Mouse (Mus musculus) bone marrow, adult 2 months (tissue): ENCODE data around the gene Epb41l3. TPM values are rescaled to one million over a fixed set of nuclear protein-coding genes. Genes with fewer than 3 reads are reported as not detected.

Experiments
- H3K27ac ChIP-seq: fragments of 200-500 bp; 2 replicates; pipeline ENCODE4 v1.5.1; 2012; ENCODE audit warnings: low read depth, mild to moderate bottlenecking, control low read depth, inconsistent platforms, low read length; ENCODE audit not compliant: control insufficient read depth, poor library complexity, insufficient read depth
- H3K4me1 ChIP-seq: fragments of 200-500 bp; 2 replicates; pipeline ENCODE4 v1.6.1; 2011; ENCODE audit warnings: low read length; ENCODE audit not compliant: control insufficient read depth, insufficient read depth
- H3K4me3 ChIP-seq: fragments of 200-500 bp; replicated peaks from 2 replicates; pipeline ENCODE3; 2011; ENCODE audit warnings: mild to moderate bottlenecking, low read depth, low read length, control low read depth; ENCODE audit not compliant: control insufficient read depth
- CTCF ChIP-seq: fragments of 200-500 bp; IDR thresholded peaks from 2 replicates; pipeline ENCODE4 v1.5.1; 2011; ENCODE audit warnings: low read length, control low read depth; ENCODE audit not compliant: control insufficient read depth, insufficient read depth
- POLR2A ChIP-seq: fragments of 200-500 bp; IDR thresholded peaks from 2 replicates; pipeline ENCODE4 v1.6.1; 2011; ENCODE audit warnings: low read depth, mild to moderate bottlenecking, control low read depth, low read length, borderline replicate concordance; ENCODE audit not compliant: control insufficient read depth
- WGBS: fragments of 180-500 bp; shearing (Covaris S2); methylation state at CpG from one replicate; pipeline ENCODE4 v1.1.7; 2018; 5-methylcytosine and 5-hydroxymethylcytosine counted together
- polyA plus RNA-seq: library from polyadenylated mRNA; stranded (reverse); fragments of >200 nt; gene quantifications from 2 replicates; pipeline ENCODE4 v1.2.4, GENCODE M21; 2011; ENCODE audit warnings: low replicate concordance; ENCODE audit not compliant: missing spikeins, insufficient read depth, insufficient read length

The Epb41l3 gene
- polyA plus RNA-seq, 1 experiment, result 9.1 TPM

DNA sequence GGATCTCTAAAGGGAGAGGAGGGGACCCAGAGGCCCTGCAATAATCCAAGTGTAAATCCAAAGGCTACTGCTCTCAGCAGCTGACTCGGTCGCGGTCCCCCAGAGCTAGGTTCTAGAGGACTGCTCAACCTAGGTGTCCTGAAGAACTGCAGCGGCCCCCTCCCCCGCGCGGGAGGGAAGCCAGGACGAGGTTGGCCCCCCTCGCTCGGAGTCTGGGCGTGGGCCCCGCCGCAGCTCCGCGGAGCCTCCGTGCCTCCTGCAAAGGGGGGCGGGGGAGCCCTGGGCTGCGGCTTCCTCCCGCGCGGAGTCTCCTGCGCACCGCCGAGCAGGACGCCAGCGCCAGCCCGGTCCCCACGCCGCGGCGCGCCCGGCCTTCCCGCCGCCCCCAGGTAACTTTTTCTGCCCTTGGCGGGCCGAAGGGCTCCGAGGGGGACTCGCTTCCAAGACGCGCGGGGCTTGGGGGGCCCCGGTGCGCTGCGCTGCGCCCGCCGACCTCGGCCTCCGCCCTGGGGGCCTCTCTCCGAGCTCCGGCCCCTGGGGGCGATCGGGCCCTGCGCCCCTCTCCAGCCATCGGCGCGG is 81.1 kb downstream of the Epb41l3 start:
- no peak overlapping the region for H3K4me3 ChIP-seq
- H3K4me1 ChIP-seq, result no peaks in the 10 kb centered on the region
- under 1% methylated on average over 57 of the region's 58 CpGs for WGBS
- H3K27ac ChIP-seq, result peak overlapping the region; percentile 27; the same call in 1 of the 2 replicates
- no peak for TF ChIP-seq POLR2A

DNA sequence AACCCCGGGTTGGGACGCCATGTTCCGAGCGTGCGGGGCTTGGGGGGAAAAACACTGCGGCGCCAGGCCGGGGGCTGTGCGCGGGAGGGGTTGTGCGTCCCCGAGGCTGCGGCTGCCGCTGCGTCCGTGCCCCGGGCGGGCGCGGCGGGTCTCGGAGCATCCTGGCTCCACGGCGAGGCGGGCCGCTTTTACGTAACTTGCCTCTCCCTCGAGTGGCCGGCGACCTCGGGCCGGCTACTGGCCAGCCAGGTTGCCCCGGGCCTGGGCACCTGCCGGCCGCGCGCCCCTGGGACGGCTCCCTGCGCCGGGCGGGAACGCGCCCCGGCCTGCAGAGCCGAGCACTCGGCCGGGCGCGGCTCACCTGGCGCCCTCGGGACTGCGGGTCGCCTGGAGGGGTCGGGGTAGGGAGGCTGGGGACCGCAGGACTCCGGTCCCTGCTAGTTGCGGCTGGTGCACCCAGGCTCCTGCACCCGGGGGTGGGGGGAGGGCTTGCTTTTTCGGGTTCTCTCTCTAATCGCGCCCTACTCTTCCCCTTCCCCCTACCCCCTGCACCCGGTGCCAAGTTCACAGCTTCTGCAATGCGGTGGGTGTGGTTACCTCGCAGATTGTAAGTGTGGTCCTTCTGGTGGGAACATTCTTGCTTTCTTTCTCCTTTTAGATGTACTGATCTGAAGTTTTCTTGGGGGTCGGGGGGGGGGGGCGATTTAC is 81.8 kb downstream of the Epb41l3 start:
- Histone ChIP-seq H3K4me3 (no peak overlapping the region), H3K27ac (peak overlapping the region; percentile 7; the same call in 1 of the 2 replicates), H3K4me1 (no peaks in the 10 kb centered on the region)
- no peak for TF ChIP-seq POLR2A
- no peak for TF ChIP-seq CTCF
- under 1% methylated on average over 66 of the region's 66 CpGs for WGBS

DNA sequence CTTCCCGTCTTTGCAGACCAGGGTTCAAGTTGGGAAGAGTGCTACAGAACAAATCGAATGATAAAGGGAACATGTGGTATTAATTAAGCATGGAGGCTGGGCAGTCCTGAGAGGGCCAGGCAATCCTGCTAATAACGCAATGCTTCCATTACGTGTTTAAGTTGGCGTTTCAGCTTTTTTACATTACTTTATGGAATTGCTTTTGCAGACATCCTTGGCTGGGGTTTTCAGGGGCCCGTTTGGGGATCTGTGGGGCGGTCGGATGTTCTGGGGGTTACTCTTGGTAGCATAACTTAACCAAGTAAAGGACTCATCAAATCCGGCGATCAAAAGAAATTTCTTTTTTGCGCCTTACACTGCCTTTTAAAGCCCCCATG is 82.3 kb downstream of the Epb41l3 start:
- TF ChIP-seq CTCF (no peak), POLR2A (no peak)
- H3K4me1 ChIP-seq, result no peaks in the 10 kb centered on the region
- 23% methylated on average over 11 of the region's 11 CpGs for WGBS
- no peak overlapping the region for H3K4me3 ChIP-seq
- no peak overlapping the region for H3K27ac ChIP-seq

DNA sequence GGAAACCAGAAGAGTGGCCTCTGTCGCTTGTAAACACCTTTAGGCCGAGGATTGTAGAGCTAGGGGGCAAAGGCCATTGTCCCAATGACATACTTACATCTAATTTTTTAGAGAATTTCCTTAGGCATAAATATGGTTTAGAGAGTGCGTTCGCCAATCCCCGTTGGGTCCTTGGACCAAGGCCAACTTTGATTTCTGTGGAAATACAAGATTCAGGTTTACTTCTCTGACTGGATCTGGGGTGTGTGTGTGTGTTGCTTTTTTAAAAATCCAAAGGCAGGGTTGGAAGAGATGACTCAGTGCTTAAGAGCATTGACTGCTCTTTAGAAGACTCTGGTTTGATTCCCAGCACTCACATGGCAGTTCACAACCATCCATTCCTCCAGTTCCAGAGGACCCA is 83.2 kb downstream of the Epb41l3 start:
- WGBS, result 83% methylated on average over 5 of the region's 5 CpGs
- Histone ChIP-seq H3K27ac (no peak overlapping the region), H3K4me3 (no peak overlapping the region), H3K4me1 (no peaks in the 10 kb centered on the region)
- TF ChIP-seq CTCF (no peak), POLR2A (no peak)

DNA sequence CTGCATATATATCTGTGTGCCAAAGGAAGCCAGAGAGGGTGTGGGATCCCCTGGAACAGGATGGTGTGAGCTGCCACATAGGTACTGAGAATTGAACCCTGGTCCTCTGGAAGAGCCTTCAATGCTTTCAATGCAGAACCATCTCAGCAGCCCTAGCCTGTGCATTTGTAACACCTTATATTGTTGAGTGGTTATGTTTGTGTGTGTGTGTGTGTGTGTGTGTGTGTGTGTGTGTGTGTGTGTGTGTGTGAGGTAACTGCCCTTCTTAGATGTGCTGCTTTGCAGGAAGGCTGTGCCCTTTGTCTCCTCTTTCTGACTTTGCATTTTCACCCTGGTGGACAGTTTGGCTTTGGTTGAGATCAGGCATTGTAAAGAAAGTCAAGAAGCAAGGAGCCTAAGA is 87.2 kb downstream of the Epb41l3 start:
- Histone ChIP-seq H3K4me3 (no peak overlapping the region), H3K27ac (no peak overlapping the region), H3K4me1 (no peaks in the 10 kb centered on the region)
- no peak for TF ChIP-seq POLR2A
- no peak for TF ChIP-seq CTCF

DNA sequence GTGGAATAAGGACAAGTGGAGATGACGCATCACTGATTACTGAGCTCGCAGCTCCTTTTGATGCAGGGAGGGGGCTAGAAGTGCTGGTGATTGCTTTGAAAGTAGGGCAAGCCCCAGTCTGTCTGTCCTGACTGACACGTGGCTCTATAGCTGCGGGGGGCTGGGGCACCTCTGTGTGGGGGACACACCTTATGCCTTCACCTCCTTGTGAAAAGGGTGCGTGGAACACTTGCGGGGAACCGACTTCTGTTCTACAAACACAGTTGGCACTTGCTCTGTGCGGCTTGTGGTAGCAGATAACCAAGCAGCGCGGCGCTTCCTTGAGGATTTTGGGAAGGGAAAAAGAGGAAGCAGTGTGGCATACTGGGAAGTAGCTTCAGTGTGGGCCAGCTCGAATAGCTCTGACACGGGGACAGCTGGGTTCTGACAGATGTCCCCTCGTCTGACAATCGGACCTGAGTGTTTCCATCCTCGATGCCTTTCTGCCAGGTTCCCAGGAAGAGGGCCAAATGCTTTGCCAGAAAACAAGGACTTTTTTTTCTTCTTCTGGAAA is 101.5 kb downstream of the Epb41l3 start:
- Histone ChIP-seq H3K27ac (no peak overlapping the region), H3K4me1 (peaks cover 2% of the 10 kb centered on the region; the same call in 1 of the 2 replicates), H3K4me3 (no peak overlapping the region)
- TF ChIP-seq CTCF (no peak), POLR2A (no peak)
- WGBS, result 81% methylated on average over 16 of the region's 16 CpGs

DNA sequence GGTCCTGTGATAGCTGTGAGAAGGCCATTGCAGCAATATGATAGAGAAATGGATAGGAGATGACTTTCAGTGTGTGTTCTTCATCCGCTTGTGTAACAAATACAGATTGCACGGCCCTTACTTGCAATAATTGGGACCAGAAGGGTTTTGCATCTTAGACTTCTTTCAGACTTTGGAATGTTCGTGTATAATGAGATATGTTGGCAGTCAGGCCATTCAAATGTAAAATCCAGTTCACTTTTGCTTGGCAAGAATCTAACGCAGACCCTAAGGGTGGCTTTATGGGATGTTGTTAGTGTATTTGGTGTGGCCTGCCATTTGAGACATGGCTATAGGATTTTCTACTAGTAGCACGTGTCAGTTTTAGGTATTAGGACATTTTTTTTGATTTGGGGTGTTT is 102.5 kb downstream of the Epb41l3 start:
- Histone ChIP-seq H3K27ac (no peak overlapping the region), H3K4me1 (peaks cover 2% of the 10 kb centered on the region; the same call in 1 of the 2 replicates), H3K4me3 (no peak overlapping the region)
- TF ChIP-seq POLR2A, result no peak
- no peak for TF ChIP-seq CTCF
- 77% methylated on average over 5 of the region's 5 CpGs for WGBS

DNA sequence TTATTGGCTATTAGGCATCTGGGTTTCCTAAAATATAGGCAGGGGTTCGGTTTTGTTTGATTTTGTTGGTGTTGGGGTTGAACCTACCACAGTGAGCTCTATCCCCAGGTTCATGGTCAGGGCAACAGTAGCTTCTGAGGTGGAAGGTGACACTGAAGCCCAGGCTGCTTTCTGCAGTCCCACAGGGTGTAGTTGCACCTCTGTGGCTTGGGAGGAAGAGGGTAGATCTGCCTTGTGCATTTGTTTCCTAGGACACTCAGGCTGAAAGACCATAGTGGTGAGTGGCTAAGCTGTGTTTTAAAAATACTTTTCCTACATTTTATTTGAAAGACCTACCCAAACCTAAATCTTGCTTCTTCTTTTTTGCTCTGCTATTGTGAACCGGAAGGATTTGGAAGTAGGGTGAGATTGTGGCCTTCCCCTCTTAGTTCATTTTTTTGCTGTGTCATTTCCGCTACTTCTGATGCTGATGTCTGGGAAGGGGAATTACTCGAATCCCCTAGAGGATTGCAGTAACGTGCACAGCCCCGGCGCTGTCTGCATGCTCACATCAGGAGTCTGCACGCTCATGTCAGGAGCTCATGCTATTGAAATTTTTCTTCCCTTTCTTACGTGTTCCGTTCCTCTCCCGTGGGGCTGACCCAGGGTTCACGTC is 105.5 kb downstream of the Epb41l3 start:
- 5% methylated on average over 12 of the region's 12 CpGs for WGBS
- H3K4me3 ChIP-seq, result no peak overlapping the region
- H3K4me1 ChIP-seq, result peaks cover 2% of the 10 kb centered on the region; the same call in 1 of the 2 replicates
- TF ChIP-seq POLR2A (no peak), CTCF (no peak)
- H3K27ac ChIP-seq, result peak overlapping the region; percentile 45; the same call in 1 of the 2 replicates
